Mouse (Mus musculus): ENCODE results near the gene Kat2b.

DNA sequence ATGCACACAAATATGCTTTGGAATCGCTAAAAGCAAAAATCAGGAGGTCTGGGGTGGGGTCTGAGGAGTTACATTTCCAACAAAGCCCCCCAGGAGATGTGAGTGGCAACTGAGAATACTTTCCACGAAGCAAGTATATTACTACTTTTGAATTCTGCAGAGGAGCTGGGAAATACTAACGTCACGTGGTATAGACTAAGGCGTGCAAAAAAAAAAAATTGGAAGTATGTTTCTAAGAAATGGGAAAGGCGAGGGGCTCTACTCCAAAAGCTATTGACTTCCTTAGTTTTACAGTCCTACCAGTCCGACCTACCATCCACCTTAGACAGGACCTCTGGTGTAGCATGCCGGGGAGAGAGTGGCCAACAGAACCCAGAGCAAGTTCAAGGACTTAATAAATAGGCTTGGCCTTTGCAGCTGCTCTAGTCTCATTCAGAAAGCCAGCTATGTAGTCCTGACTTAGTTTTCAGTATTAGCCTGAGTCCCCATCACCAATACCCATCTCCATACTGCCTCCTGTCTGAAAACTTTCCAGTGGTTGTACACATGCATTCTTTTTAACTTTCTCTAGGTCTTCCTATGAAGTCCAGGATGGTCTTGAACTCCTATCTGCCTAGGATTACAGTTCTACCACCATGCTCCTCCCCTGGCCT lies 2.2 kb downstream of the Kat2b start:
- TF ChIP-seq CHD2 (IDR thresholded peaks at IDR 0.05; ENCODE audit: low read depth, low read length) = no peak
- TF ChIP-seq HCFC1 (IDR thresholded peaks at IDR 0.05; ENCODE audit: borderline replicate concordance, insufficient read depth, low read length) = no peak
- TF ChIP-seq ZC3H11A (IDR thresholded peaks at IDR 0.05; ENCODE audit: borderline replicate concordance, low read depth, low read length) = no peak
- TF ChIP-seq ZNF384 (IDR thresholded peaks at IDR 0.05; ENCODE audit: low read depth, low read length) = no peak
- no peak for TF ChIP-seq MAFK (IDR thresholded peaks at IDR 0.05; ENCODE audit: insufficient read depth, low read depth, low read length)
